Mouse (Mus musculus) heart, adult 18-20 months (tissue): ENCODE measurements around the gene Klk1b1. TPM values are rescaled to one million over a fixed set of nuclear protein-coding genes. Genes with fewer than 3 reads are reported as not detected.
"Not testable (repeated sequence)": the region's sequence is repeated elsewhere in the genome, so short reads cannot be mapped to it uniquely, and the experiment has no call there.

ENCODE experiments used
- DNase-seq, 2 experiments: peaks; one replicate each; pipeline ENCODE4 v3.0.0; 2021 to 2022; ENCODE audit warnings: mixed read lengths in 1 of 2
- total RNA-seq, 2 experiments: library from RNA; stranded (reverse); gene quantifications; 2 replicates each; pipeline ENCODE4 v1.2.3; 2021

The Klk1b1 gene
- total RNA-seq, 2 experiments from 2014 or later = not detected

DNA sequence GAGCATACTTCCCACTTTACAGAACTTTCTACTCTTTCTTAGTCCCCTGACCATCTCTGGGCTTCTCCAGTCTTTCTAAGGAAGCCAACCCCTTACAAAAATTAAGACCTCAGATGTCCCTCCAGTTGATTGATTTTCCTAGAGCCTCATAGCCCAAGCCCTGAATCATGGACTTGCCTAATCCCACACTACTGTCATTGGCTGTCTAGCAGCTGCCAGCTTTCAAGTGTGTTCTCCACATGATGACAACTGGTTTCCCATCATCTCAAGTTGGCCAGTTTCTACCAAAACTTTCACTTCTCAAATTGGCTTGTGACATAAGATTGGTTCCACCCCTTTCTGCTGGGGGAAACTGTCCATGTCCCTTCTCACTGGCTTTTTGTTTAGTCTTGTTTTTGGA lies 38.3 kb downstream of the Klk1b1 start:
- DNase-seq = no peak

DNA sequence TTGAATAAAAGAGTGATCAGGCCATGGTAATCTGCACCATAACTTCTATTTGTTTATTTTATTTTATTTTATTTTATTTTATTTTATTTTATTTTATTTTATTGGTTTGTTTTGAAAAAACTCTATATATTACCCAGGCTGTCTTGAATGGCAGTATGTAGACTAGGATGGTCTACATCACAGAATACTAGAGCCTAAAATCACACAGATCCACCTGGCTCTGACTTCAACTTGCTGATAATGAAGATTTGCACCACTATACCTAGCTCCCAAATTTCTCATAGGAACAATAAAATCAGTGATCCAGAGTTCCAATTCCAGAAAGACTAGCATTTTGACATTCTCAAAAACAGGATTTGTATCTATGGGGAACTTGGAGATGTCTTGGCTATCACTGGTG lies 45.3 kb downstream of the Klk1b1 start, which contains the start of gene Klk1b26:
TSS of gene Klk1b26 (plus strand) at position 301 of the 400 bp plus-strand sequence.
- not testable (repeated sequence) for DNase-seq

DNA sequence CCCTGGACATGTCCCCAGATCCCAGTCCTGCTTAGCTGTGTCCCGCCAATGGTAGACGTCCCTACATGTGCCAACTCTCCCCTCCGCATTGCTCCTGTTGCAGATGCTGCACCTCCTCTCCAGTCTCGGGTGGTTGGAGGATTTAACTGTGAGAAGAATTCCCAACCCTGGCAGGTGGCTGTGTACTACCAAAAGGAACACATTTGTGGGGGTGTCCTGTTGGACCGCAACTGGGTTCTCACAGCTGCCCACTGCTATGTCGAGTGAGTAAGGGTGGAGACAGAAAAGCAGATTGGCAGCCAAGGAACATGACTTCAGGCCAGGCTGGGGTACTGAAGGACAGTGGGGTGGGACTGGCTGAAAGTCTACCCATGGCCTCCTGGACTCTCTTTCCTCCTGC lies 48.1 kb downstream of the Klk1b1 start:
- peak; percentile 10 to 25 for DNase-seq

DNA sequence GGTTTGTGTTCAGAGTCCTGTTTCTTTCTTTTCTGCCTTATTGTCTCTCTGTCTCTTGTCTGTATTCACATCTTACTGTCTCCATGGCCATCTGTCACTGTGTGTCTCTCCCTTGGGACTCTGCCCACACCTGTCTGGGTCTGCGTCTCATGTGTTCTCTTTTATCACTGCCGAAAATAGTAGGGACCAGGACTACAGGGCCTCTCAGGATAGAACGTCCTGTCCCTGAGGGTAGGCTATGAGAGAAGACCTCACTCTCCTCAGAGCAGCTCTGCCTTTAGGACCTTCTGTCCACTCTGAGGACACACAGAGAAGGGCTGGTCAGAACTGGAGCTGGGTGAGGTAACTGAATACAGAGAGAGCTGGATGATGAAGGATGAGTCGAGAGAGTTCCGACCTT lies 48.5 kb downstream of the Klk1b1 start:
- DNase-seq = peak; percentile 13 to 46

Other genes with a start within 250 kb of the Klk1b1 start
- not detected for gene Klk12, start 197.9 kb upstream of the Klk1b1 start, total RNA-seq
- gene Klk11, start 192.1 kb upstream of the Klk1b1 start, total RNA-seq = under 1 TPM in 1 of 2 experiments, not detected in 1; 0.30 TPM
- under 1 TPM; 0.20 to 0.49 TPM for gene Klk10, start 185.7 kb upstream of the Klk1b1 start, total RNA-seq
- not detected for gene Klk9, start 174.9 kb upstream of the Klk1b1 start, total RNA-seq
- 10 to 100 TPM in 1 of 2 experiments, 1 to 10 TPM in 1; 8.9 to 10.2 TPM for gene Klk8, start 169.2 kb upstream of the Klk1b1 start, total RNA-seq
- not detected for gene Klk7, start 155.5 kb upstream of the Klk1b1 start, total RNA-seq
- not detected for gene Klk6, start 142.3 kb upstream of the Klk1b1 start, total RNA-seq
- gene Klk5, start 124.8 kb upstream of the Klk1b1 start, total RNA-seq = not detected
- not detected for gene Klk4, start 85.6 kb upstream of the Klk1b1 start, total RNA-seq
- gene Klk15, start 33.0 kb upstream of the Klk1b1 start, total RNA-seq = not detected
- gene Klk1b8, start 16.1 kb upstream of the Klk1b1 start, total RNA-seq = not detected
- not detected for gene Klk1b9, start 9.3 kb downstream of the Klk1b1 start, total RNA-seq
- not detected for gene Klk1b11, start 29.1 kb downstream of the Klk1b1 start, total RNA-seq
- 1 to 10 TPM; 2.8 to 4.1 TPM for gene Klk1b26, start 45.4 kb downstream of the Klk1b1 start, total RNA-seq
- not detected for gene Klk1b27, start 85.5 kb downstream of the Klk1b1 start, total RNA-seq
- gene Klk1b21, start 135.6 kb downstream of the Klk1b1 start, total RNA-seq = not detected
- gene Klk1b22, start 145.9 kb downstream of the Klk1b1 start, total RNA-seq = not detected
- not detected for gene Klk1b16, start 170.0 kb downstream of the Klk1b1 start, total RNA-seq
- gene Klk1b24, start 221.5 kb downstream of the Klk1b1 start, total RNA-seq = not detected
- not detected for gene Klk1b3, start 231.4 kb downstream of the Klk1b1 start, total RNA-seq
- not detected for gene Klk1b4, start 240.7 kb downstream of the Klk1b1 start, total RNA-seq
- not detected for gene Klk1b5, start 249.2 kb downstream of the Klk1b1 start, total RNA-seq